Mouse (Mus musculus) hindbrain, embryonic 16.5 days (tissue): Measurements from ENCODE around the gene Eef2. TPM values are rescaled to one million over a fixed set of nuclear protein-coding genes. Genes with fewer than 3 reads are reported as not detected.
"Not testable (repeated sequence)": the region's sequence is repeated elsewhere in the genome, so short reads cannot be mapped to it uniquely, and the experiment has no call there.

Source experiments
- ATAC-seq: fragments of 200-750 bp; cut with Nextera tagmentation; 2 replicates; pipeline ENCODE4 v1.8.0; 2017; ENCODE audit warnings: moderate TSS enrichment, moderate library complexity
- H3K27ac ChIP-seq: fragments of 300-500 bp; sonication (generic); 2 replicates; pipeline ENCODE4 v1.5.1; 2014; ENCODE audit warnings: low read depth, mild to moderate bottlenecking, control low read depth, low read length, moderate library complexity
- H3K27me3 ChIP-seq: fragments of 300-500 bp; sonication (generic); replicated peaks from 2 replicates; pipeline ENCODE4 v1.6.1; 2014; ENCODE audit warnings: low read length; ENCODE audit not compliant: control insufficient read depth, insufficient read depth
- H3K36me3 ChIP-seq: fragments of 300-500 bp; sonication (generic); 2 replicates; pipeline ENCODE4 v1.6.1; 2014; ENCODE audit warnings: mild to moderate bottlenecking, low read length, moderate library complexity, mixed read lengths; ENCODE audit not compliant: control insufficient read depth, insufficient read depth
- H3K4me1 ChIP-seq: fragments of 300-500 bp; sonication (generic); 2 replicates; pipeline ENCODE4 v1.6.1; 2014; ENCODE audit warnings: low read depth, low read length; ENCODE audit not compliant: control insufficient read depth, insufficient read depth
- H3K4me2 ChIP-seq: fragments of 300-500 bp; sonication (generic); 2 replicates; pipeline ENCODE4 v1.6.1; 2014; ENCODE audit warnings: mild to moderate bottlenecking, low read length, control low read depth, moderate library complexity
- H3K4me3 ChIP-seq: fragments of 300-500 bp; sonication (generic); 2 replicates; pipeline ENCODE4 v1.5.1; 2014; ENCODE audit warnings: mild to moderate bottlenecking, low read length, control low read depth, moderate library complexity
- H3K9ac ChIP-seq: fragments of 300-500 bp; sonication (generic); 2 replicates; pipeline ENCODE4 v1.6.1; 2014; ENCODE audit warnings: low read depth, mild to moderate bottlenecking, control low read depth, low read length, moderate library complexity
- H3K9me3 ChIP-seq: fragments of 300-500 bp; sonication (generic); 2 replicates; pipeline ENCODE4 v1.6.1; 2014; ENCODE audit warnings: mild to moderate bottlenecking, low read length, moderate library complexity; ENCODE audit not compliant: control insufficient read depth
- WGBS: fragments of 180-500 bp; shearing (Covaris S2); extraction: QIAGEN DNeasy Blood & Tissue Kit; methylation state at CpG from one replicate; pipeline ENCODE4 v1.1.7; 2014; 5-methylcytosine and 5-hydroxymethylcytosine counted together
- polyA plus RNA-seq: library from polyadenylated mRNA; unstranded; fragments of >200 nt; fragmentation: Nextera tagmentation; extraction: Ambion mirVana; gene quantifications from 2 replicates; pipeline ENCODE4 v1.2.1, GENCODE M21; 2015

Eef2 gene
- polyA plus RNA-seq, 1 experiment from 2014 or later = 525 TPM

DNA sequence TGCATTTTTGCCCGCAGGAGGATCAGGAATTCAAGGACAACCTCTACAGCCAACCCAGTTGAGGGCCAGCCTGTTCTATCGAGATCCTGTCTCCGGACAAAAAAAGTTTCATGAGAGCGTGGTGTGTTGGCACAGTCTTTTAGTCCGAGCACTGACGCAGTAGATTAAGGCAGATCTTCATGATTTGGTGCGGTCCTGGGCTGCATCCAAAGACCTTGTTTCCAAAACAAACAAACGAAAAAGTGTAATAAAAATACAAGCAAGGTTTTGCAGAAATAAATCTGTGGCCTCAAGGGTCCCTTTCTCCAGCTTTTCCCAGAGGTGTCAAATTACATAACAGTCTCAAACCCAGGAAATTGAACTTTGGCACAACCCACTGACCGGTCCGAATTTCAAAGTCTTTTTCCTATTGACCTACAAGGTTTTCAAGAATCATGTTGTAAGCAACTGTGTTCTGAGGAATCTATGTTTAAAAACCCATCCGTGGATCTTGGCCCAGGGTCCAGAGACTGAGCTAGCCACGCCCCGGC lies 430 bp upstream of the Eef2 start:
- H3K27me3 ChIP-seq = no peaks in the 10 kb centered on the region
- H3K4me1 ChIP-seq = peaks cover 45% of the 10 kb centered on the region
- H3K9me3 ChIP-seq = no peaks in the 10 kb centered on the region
- peak overlapping the region; percentile 60 for H3K4me2 ChIP-seq
- peak overlapping the region; percentile 55 for H3K4me3 ChIP-seq
- peak overlapping the region; percentile 51 for H3K9ac ChIP-seq
- H3K27ac ChIP-seq = peak overlapping the region; percentile 90
- WGBS = 5% methylated on average over 13 of the region's 13 CpGs
- no peak for ATAC-seq
- peaks cover 34% of the 10 kb centered on the region for H3K36me3 ChIP-seq

DNA sequence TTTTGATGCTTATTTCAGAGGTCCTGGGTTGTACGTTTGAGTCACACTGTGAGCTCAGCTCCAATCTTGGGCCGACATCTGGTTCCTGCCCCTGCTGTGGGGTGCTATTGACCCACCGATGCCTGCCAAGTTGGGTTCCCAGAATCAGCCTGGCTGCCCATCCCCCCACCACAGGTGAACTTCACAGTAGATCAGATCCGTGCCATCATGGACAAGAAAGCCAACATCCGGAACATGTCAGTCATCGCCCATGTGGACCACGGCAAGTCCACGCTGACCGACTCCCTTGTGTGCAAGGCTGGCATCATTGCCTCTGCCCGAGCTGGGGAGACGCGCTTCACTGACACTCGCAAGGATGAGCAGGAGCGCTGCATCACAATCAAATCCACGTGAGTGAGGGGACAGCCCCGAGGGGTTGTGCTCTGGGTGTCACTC lies 1.1 kb downstream of the Eef2 start:
- Histone ChIP-seq H3K36me3 (peaks cover 49% of the 10 kb centered on the region), H3K4me1 (peaks cover 49% of the 10 kb centered on the region), H3K27ac (peak overlapping the region; percentile 90), H3K27me3 (no peaks in the 10 kb centered on the region), H3K9me3 (no peaks in the 10 kb centered on the region), H3K9ac (peak overlapping the region; percentile 76), H3K4me3 (peak overlapping the region; percentile 55), H3K4me2 (peak overlapping the region; percentile 96)
- 10% methylated on average over 16 of the region's 16 CpGs for WGBS
- no peak for ATAC-seq

DNA sequence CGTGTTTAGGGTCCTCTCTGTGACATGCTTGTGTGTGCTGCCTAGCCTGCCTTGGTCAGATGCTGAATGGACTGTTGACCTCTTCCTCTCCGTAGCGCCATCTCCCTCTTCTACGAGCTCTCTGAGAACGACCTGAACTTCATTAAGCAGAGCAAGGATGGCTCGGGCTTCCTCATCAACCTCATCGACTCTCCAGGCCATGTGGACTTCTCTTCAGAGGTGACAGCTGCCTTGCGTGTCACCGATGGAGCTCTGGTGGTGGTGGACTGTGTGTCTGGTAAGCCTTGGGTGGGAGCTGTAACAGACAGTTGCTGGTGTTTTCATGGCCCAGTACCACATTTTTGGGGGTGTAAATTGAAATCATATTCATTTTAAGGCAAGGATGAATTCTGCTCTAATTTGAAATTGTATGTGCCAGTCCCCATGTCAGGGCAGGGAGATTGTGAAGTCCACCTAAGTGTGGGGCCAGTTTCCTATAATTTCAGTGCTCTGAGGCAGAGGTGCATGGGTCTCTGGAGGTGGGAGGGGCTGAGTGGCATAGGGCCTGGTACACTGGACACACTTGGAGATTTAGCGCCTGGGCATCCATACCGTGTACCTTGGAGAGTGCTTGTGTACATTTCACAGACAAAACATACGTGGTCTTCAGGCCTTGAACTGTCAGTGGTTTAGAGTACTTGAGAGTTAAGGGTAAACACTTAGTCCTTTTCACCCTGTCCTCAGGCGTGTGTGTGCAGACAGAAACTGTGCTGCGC lies 1.7 kb downstream of the Eef2 start:
- WGBS = 71% methylated on average over 14 of the region's 14 CpGs
- no peaks in the 10 kb centered on the region for H3K27me3 ChIP-seq
- H3K27ac ChIP-seq = no peak overlapping the region; the same call in 1 of the 2 replicates
- H3K4me3 ChIP-seq = peak overlapping the region; percentile 55
- H3K36me3 ChIP-seq = peaks cover 49% of the 10 kb centered on the region
- peak overlapping the region; percentile 96 for H3K4me2 ChIP-seq
- H3K4me1 ChIP-seq = peaks cover 46% of the 10 kb centered on the region
- no peak for ATAC-seq
- H3K9me3 ChIP-seq = no peaks in the 10 kb centered on the region
- peak overlapping the region; percentile 76 for H3K9ac ChIP-seq

DNA sequence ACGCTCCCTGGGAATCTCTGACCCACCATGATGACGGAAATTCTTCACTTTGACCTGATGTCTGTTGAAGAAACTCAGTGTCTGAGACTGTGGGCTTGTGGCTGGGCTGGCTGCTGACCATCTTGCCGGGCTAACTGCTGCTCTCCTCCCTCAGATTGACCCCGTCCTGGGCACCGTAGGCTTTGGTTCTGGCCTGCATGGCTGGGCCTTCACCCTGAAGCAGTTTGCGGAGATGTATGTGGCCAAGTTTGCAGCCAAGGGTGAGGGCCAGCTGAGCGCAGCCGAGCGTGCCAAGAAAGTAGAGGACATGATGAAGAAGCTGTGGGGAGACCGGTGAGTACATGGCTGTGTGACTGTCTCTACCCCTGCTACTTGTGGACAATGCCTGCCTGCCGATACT lies 2.5 kb downstream of the Eef2 start:
- no peak for ATAC-seq
- Histone ChIP-seq H3K27me3 (no peaks in the 10 kb centered on the region), H3K36me3 (peaks cover 49% of the 10 kb centered on the region), H3K4me2 (no peak overlapping the region), H3K9ac (no peak overlapping the region), H3K9me3 (no peaks in the 10 kb centered on the region), H3K4me3 (no peak overlapping the region), H3K27ac (no peak overlapping the region), H3K4me1 (peaks cover 44% of the 10 kb centered on the region)
- WGBS = 93% methylated on average over 11 of the region's 11 CpGs

DNA sequence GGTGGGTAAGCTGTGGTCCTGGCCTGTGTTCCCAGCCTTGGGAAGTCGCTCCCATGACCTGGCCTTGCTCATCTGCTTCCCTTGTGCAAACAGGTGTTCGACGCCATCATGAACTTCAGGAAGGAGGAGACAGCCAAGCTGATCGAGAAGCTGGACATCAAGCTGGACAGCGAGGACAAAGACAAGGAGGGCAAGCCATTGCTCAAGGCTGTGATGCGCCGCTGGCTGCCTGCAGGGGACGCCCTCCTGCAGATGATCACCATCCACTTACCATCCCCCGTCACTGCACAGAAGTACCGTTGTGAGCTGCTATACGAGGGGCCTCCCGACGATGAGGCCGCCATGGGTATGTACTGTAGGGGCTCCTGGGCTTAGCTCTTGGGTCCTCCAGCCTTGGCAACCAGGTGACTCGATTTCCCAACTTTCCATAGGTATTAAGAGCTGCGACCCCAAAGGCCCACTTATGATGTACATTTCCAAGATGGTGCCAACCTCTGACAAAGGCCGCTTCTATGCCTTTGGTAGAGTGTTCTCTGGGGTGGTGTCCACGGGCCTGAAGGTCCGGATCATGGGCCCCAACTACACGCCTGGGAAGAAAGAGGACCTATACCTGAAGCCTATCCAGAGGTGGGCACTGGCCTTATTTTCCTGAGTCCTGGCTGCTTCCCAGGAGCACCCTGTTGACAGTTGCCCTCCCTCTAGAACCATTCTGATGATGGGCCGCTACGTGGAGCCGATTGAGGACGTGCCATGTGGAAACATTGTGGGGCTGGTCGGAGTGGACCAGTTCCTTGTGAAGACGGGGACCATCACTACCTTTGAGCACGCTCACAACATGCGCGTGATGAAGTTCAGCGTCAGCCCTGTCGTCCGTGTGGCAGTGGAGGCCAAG lies 3.3 kb downstream of the Eef2 start:
- H3K4me1 ChIP-seq = peaks cover 38% of the 10 kb centered on the region
- no peak overlapping the region for H3K9ac ChIP-seq
- H3K27me3 ChIP-seq = no peaks in the 10 kb centered on the region
- peaks cover 52% of the 10 kb centered on the region for H3K36me3 ChIP-seq
- no peak overlapping the region for H3K4me2 ChIP-seq
- 0 out of 2 replicates have a peak overlapping the region, but pooled peaks have one; percentile 5 for H3K27ac ChIP-seq
- 92% methylated on average over 32 of the region's 32 CpGs for WGBS
- H3K4me3 ChIP-seq = no peak overlapping the region
- H3K9me3 ChIP-seq = no peaks in the 10 kb centered on the region
- ATAC-seq = no peak

DNA sequence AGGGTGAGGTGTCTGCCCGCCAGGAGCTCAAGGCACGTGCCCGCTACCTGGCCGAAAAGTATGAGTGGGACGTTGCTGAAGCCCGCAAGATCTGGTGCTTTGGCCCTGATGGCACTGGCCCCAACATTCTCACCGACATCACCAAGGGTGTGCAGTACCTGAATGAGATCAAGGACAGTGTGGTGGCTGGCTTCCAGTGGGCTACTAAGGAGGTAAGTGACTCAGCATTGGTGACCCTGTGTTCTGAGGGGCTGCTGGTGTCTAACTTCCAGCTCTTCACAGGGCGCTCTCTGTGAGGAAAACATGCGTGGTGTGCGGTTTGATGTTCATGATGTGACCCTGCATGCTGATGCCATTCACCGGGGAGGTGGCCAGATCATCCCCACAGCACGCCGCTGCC lies 4.5 kb downstream of the Eef2 start:
- H3K4me2 ChIP-seq = no peak overlapping the region
- H3K27ac ChIP-seq = no peak overlapping the region
- H3K4me3 ChIP-seq = no peak overlapping the region
- 91% methylated on average over 13 of the region's 13 CpGs for WGBS
- no peaks in the 10 kb centered on the region for H3K27me3 ChIP-seq
- no peak overlapping the region for H3K9ac ChIP-seq
- peaks cover 57% of the 10 kb centered on the region for H3K36me3 ChIP-seq
- H3K9me3 ChIP-seq = no peaks in the 10 kb centered on the region
- H3K4me1 ChIP-seq = peaks cover 30% of the 10 kb centered on the region
- ATAC-seq = no peak

DNA sequence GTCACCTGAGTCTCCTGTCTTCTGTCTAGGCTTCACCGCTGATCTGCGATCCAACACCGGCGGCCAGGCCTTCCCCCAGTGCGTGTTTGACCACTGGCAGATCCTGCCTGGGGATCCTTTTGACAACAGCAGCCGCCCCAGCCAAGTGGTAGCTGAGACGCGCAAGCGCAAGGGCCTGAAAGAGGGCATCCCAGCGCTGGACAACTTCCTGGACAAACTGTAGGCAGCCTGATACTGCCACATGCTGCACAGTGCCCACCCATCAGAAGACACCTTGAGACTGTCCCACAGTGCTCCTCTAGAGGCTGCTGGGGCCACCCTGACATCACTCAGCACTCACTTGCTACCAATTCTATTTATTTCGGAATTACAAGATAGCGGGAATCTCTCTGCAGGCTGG lies 5.4 kb downstream of the Eef2 start:
- 74% methylated on average over 12 of the region's 12 CpGs for WGBS
- H3K27ac ChIP-seq, ATAC-seq: not testable (repeated sequence)

DNA sequence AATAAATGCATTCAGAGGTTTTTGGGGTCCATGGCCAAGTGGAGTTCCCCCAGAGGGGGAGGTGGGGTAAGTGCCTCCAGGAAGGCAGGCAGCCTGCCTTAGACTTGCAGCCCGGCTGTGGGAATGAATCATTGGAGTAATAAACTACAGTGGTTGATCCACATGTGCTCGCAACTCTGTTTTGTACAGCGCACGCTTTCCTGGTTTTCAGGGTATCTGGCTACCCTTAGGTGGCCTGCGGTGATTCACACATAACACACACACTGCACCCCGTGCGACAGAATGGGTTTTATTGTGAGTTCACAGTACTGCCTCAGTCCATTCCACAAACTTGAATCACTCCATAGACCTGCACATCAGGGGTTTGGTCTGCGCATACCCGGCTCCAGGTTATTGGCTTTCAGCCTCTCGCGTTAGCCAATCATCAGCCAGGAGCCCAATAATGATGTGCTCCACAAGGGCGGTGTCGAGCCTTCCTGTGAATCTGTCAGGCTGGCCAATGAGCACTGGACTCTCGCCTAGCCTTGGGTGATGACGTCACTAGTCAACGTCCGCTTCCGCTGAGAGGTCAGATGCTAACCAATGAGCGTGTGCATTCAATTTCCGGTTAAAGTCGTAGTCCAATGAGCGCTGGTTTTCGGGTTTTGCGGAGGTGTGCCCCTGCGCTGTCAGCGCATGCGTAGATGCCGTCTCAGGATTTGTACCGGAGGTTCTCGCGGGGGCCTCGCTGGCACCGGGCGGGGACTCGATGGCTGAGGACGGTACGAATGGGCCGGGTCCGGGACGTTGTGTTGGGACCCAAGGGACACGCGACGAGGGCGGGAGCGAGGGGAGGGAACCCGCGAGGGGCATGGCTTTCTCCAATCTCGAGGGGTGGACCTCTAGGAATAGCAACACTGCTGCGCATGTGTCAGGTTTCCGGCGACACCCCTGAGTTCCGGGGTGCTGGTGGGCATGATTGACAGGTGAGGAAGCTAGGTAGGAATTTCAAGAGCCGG lies 6.2 kb downstream of the Eef2 start, which contains the start of gene Dapk3:
Dapk3 (plus strand) TSS at position 670 of the 998 bp plus-strand sequence.
- Histone ChIP-seq H3K9me3 (no peaks in the 10 kb centered on the region), H3K9ac (peak within 1 kb of the TSS; percentile 75), H3K4me2 (peak within 1 kb of the TSS; percentile 69), H3K4me1 (peaks cover 23% of the 10 kb centered on the region), H3K36me3 (peaks cover 56% of the 10 kb centered on the region), H3K27ac (peak within 1 kb of the TSS; percentile 93), H3K4me3 (peak within 1 kb of the TSS; percentile 76), H3K27me3 (no peaks in the 10 kb centered on the region)
- 5% methylated on average over 53 of the region's 53 CpGs for WGBS
- peak; percentile 96 for ATAC-seq

More for the DNA sequence above, 5.4 kb downstream of the Eef2 start:
- not testable (repeated sequence) for H3K27me3 ChIP-seq, H3K4me2 ChIP-seq, H3K9ac ChIP-seq, H3K4me3 ChIP-seq, H3K9me3 ChIP-seq
- Histone ChIP-seq H3K36me3 (peaks cover 57% of the 10 kb centered on the region), H3K4me1 (peaks cover 28% of the 10 kb centered on the region)
